Mouse (Mus musculus) stomach, postnatal 0 days (tissue): Measurements from ENCODE around the gene Smarcd3.

ENCODE experiments used
- CTCF ChIP-seq: IDR thresholded peaks from 2 replicates; pipeline ENCODE4 v1.5.1; 2016; ENCODE audit warnings: antibody characterized with exemption, low read depth, mild to moderate bottlenecking, moderate library complexity
- EP300 ChIP-seq: optimal IDR thresholded peaks from 2 replicates; pipeline ENCODE3; 2016; ENCODE audit warnings: antibody characterized with exemption

DNA sequence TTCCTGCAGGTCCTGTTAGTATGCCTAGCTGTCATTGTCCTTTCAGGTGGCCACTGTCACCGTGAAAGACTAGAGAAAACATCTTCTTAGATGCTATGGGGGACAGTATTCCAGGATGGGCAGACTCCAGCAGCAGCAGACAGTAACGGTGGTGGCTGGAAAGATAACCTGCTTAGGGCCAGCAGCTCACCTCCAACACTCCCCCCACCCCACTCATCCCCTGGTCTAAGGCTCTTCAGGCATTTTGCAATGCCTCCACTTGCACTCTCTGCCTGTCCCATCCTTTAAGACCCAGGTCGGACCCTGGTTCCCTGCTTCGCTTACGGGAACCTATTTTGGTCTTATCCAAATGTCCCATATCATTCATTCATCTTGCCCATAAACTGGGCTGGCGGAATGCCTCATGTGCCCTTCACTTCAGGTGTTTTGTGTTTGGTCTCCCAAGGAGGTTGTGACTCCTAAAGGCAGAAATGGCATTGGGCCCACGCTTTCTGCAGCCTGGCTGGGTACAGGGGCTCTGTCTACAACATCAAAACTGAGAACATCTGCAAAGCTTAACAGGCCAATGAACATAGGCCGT is 20.7 kb downstream of the Smarcd3 start:
- TF ChIP-seq CTCF (no peak), EP300 (no peak)
